ENCODE assay signal across 8 mouse cellular contexts in genomic region chr15:99295484-99295981, GRCm38 (mm10). TPM values are rescaled to one million over a fixed set of nuclear protein-coding genes. Genes with fewer than 3 reads are reported as not detected.
A peak's percentile ranks its signal among the peaks of the same experiment; 100 is the strongest.
DNase-seq lines count a peak whose midpoint lies in the region; ATAC-seq and TF ChIP-seq lines count a peak whose summit lies in the region.

TSS of gene Fam186b (minus strand) at chr15:99295888.

- H3K27ac ChIP-seq in forebrain, embryonic 15.5 days (replicated peaks), result peak within 1 kb of the TSS; percentile 90
- H3K27ac ChIP-seq in lung, postnatal 0 days (ENCODE audit: low read length), result peak within 1 kb of the TSS; percentile 84
- H3K27ac ChIP-seq in stomach, embryonic 16.5 days (ENCODE audit: low read length), result peak within 1 kb of the TSS; percentile 83

- no peak for TF ChIP-seq CTCF in lung, postnatal 0 days (IDR thresholded peaks at IDR 0.05)

- peak; percentile 53 for ATAC-seq in forebrain, embryonic 15.5 days (replicated peaks)
- ATAC-seq in lung, postnatal 0 days, result peak; percentile 25; the same call in 1 of the 2 replicates
- ATAC-seq in stomach, embryonic 16.5 days (ENCODE audit: insufficient read depth, low FRiP score), result peak; percentile 16; the same call in 1 of the 2 replicates

- H3K36me3 ChIP-seq in forebrain, embryonic 15.5 days, result peaks cover 4% of the 10 kb centered on the region; the same call in 1 of the 2 replicates
- no peaks in the 10 kb centered on the region for H3K36me3 ChIP-seq in lung, postnatal 0 days (ENCODE audit: insufficient read depth, low read length)
- no peaks in the 10 kb centered on the region for H3K36me3 ChIP-seq in stomach, embryonic 16.5 days (ENCODE audit: control insufficient read depth, insufficient read depth, low read length)

- TF ChIP-seq EP300 in lung, postnatal 0 days (IDR thresholded peaks at IDR 0.05), result no peak

- H3K4me2 ChIP-seq in forebrain, embryonic 15.5 days (replicated peaks), result peak within 1 kb of the TSS; percentile 54
- peak within 1 kb of the TSS; percentile 66 for H3K4me2 ChIP-seq in lung, postnatal 0 days (replicated peaks; ENCODE audit: low read depth, low read length)
- H3K4me2 ChIP-seq in stomach, embryonic 16.5 days (ENCODE audit: low read depth, low read length), result peak within 1 kb of the TSS; percentile 75

- under 1% methylated on average over 15 of the region's 17 CpGs for WGBS in forebrain, embryonic 15.5 days
- WGBS in lung, postnatal 0 days, result 4% methylated on average over 8 of the region's 17 CpGs
- 4% methylated on average over 16 of the region's 17 CpGs for WGBS in stomach, embryonic 16.5 days

- peaks cover 23% of the 10 kb centered on the region for H3K4me1 ChIP-seq in forebrain, embryonic 15.5 days
- no peaks in the 10 kb centered on the region for H3K4me1 ChIP-seq in lung, postnatal 0 days (ENCODE audit: insufficient read depth, low read depth, low read length)
- peaks cover 13% of the 10 kb centered on the region for H3K4me1 ChIP-seq in stomach, embryonic 16.5 days (ENCODE audit: control insufficient read depth, insufficient read depth, low read length)

- DNase-seq in adrenal gland, adult (ENCODE audit: inconsistent age in 2 of 2, low spot score in 1 of 2), result peak; percentile 66 to 87
- DNase-seq in adrenal gland, postnatal 4 days (ENCODE audit: low spot score in 2 of 2), result no peak
- peak; percentile 24 for DNase-seq in urinary bladder, postnatal 25 days (ENCODE audit: low spot score)
- no peak for DNase-seq in urinary bladder, postnatal 10 days (ENCODE audit: low spot score)
- peak; percentile 38 for DNase-seq in kidney, adult 18-20 months
- peak; percentile 29 for DNase-seq in lung, postnatal 0 days (ENCODE audit: low spot score)

- H3K9ac ChIP-seq in forebrain, embryonic 15.5 days (replicated peaks), result peak within 1 kb of the TSS; percentile 62
- peak within 1 kb of the TSS; percentile 41 for H3K9ac ChIP-seq in lung, postnatal 0 days (replicated peaks; ENCODE audit: low read depth)
- peak within 1 kb of the TSS; percentile 83 for H3K9ac ChIP-seq in stomach, embryonic 16.5 days (ENCODE audit: low read length)

- peak within 1 kb of the TSS; percentile 70 for H3K4me3 ChIP-seq in forebrain, embryonic 15.5 days
- peak within 1 kb of the TSS; percentile 60 for H3K4me3 ChIP-seq in lung, postnatal 0 days (ENCODE audit: low read depth, low read length)
- H3K4me3 ChIP-seq in stomach, embryonic 16.5 days (replicated peaks; ENCODE audit: low read length), result peak within 1 kb of the TSS; percentile 76

- H3K27me3 ChIP-seq in forebrain, embryonic 15.5 days, result no peaks in the 10 kb centered on the region
- H3K27me3 ChIP-seq in lung, postnatal 0 days (replicated peaks; ENCODE audit: insufficient read depth, low read length), result no peaks in the 10 kb centered on the region
- H3K27me3 ChIP-seq in stomach, embryonic 16.5 days (ENCODE audit: control insufficient read depth, insufficient read depth, low read length), result no peaks in the 10 kb centered on the region

- H3K9me3 ChIP-seq in forebrain, embryonic 15.5 days, result no peaks in the 10 kb centered on the region
- no peaks in the 10 kb centered on the region for H3K9me3 ChIP-seq in lung, postnatal 0 days (ENCODE audit: low read length)
- no peaks in the 10 kb centered on the region for H3K9me3 ChIP-seq in stomach, embryonic 16.5 days (replicated peaks; ENCODE audit: control insufficient read depth, low read length)

RNA-seq across cellular contexts. Expression of gene Fam186b, which starts in this region (rescaled TPM):
- 1 to 10 TPM; 1.6 to 2.4 TPM for total RNA-seq in adrenal gland, postnatal 4 days (2021)
- polyA plus RNA-seq in forebrain, embryonic 15.5 days (2015; fragmentation: Nextera tagmentation; extraction: Ambion mirVana), result 0.23 and 0.31 TPM in 2 replicates
- polyA plus RNA-seq in lung, postnatal 0 days (2015; fragmentation: Nextera tagmentation; extraction: Ambion mirVana), result 0.07 TPM in 1 of 2 replicates, not detected in the other
- 0.06 and 0.10 TPM in 2 replicates for polyA plus RNA-seq in stomach, embryonic 16.5 days (2015; fragmentation: Nextera tagmentation; extraction: Ambion mirVana)

Comparison
In these comparisons a context has a peak if more than half of its experiments do, and no peak if none do; other contexts are left out.
1. DNase-seq: peak in adrenal gland, adult (2 of 2), urinary bladder, postnatal 25 days (single experiment) and kidney, adult 18-20 months (single experiment); none in adrenal gland, postnatal 4 days (0 of 2) and urinary bladder, postnatal 10 days (single experiment).
2. Peak in ATAC-seq, H3K4me3 ChIP-seq, H3K27ac ChIP-seq, H3K9ac ChIP-seq and H3K4me2 ChIP-seq in forebrain, embryonic 15.5 days; RNA of the gene not detected or under 1 TPM.
3. Peak in DNase-seq, ATAC-seq, H3K4me3 ChIP-seq, H3K27ac ChIP-seq, H3K9ac ChIP-seq and H3K4me2 ChIP-seq in lung, postnatal 0 days; RNA of the gene not detected or under 1 TPM.
4. Peak in ATAC-seq, H3K4me3 ChIP-seq, H3K27ac ChIP-seq, H3K9ac ChIP-seq and H3K4me2 ChIP-seq in stomach, embryonic 16.5 days; RNA of the gene not detected or under 1 TPM.
5. Peak in every context shown above with its lines, with median percentiles within 50 percentile points of each other: ATAC-seq, H3K27ac ChIP-seq, H3K4me2 ChIP-seq, H3K4me3 ChIP-seq and H3K9ac ChIP-seq.